In the genomic region with DNA sequence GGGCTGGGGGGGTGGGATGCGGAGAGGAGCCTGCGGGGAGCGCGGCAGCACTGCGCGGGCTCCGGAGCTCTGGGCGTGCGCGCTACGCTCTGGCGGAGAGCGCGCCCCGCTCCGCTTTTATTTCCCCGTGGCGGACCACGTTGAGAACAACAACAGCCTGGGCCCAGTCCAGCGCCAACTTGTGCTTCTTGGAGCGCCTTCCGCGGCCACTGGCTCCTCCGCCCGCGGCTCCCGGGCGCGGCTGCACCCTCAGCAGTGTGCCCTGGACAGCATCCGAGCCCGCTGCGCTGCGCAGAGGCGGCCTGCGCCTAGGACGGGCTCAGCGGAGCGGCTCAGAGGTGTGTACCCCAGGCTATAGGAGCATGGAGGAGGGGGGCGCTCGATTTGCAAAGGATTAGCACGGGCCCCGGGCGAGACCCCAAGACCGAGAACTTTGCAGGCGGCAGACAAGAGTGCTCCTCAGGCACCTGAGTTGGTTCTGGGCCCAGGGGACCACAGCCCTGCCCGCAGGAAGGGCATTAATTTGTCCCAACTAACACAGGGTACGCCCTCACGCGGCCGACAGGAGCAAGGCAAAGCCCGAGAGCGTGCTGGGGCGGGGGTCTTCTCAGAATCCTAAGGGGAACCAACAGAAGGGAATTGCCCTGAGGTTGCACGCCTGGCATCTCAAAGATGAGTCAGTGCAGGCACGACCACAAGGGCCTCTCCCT, we compare ENCODE assay signal across 8 mouse cellular contexts. TPM values are rescaled to one million over a fixed set of nuclear protein-coding genes. Genes with fewer than 3 reads are reported as not detected.
DNase-seq lines count a peak whose midpoint lies in the region; ATAC-seq lines count a peak whose summit lies in the region.

A gene (minus strand): TSS at position 91 of the 710 bp plus-strand sequence.

- peaks cover 21% of the 10 kb centered on the region for H3K36me3 ChIP-seq in forebrain, embryonic 15.5 days
- H3K36me3 ChIP-seq in lung, embryonic 16.5 days (ENCODE audit: control insufficient read depth, insufficient read depth, low read length) = peaks cover 6% of the 10 kb centered on the region; the same call in 1 of the 2 replicates

- H3K27ac ChIP-seq in forebrain, embryonic 15.5 days (replicated peaks) = peak within 1 kb of the TSS; percentile 94
- peak within 1 kb of the TSS; percentile 91 for H3K27ac ChIP-seq in lung, embryonic 16.5 days (ENCODE audit: low read length)

- H3K4me3 ChIP-seq in forebrain, embryonic 15.5 days = peak within 1 kb of the TSS; percentile 90
- peak within 1 kb of the TSS; percentile 97 for H3K4me3 ChIP-seq in lung, embryonic 16.5 days (ENCODE audit: low read length)

- H3K27me3 ChIP-seq in forebrain, embryonic 15.5 days = no peaks in the 10 kb centered on the region
- no peaks in the 10 kb centered on the region for H3K27me3 ChIP-seq in lung, embryonic 16.5 days (ENCODE audit: control insufficient read depth, insufficient read depth, low read depth, low read length)

- H3K9ac ChIP-seq in forebrain, embryonic 15.5 days (replicated peaks) = peak within 1 kb of the TSS; percentile 98
- H3K9ac ChIP-seq in lung, embryonic 16.5 days (ENCODE audit: low read length) = peak within 1 kb of the TSS; percentile 92

- peak; percentile 84 for ATAC-seq in forebrain, embryonic 15.5 days (replicated peaks)
- peak; percentile 89 for ATAC-seq in lung, embryonic 16.5 days (ENCODE audit: low read depth)

- peaks cover 21% of the 10 kb centered on the region for H3K4me1 ChIP-seq in forebrain, embryonic 15.5 days
- H3K4me1 ChIP-seq in lung, embryonic 16.5 days (replicated peaks; ENCODE audit: control insufficient read depth, insufficient read depth, low read length) = peaks cover 14% of the 10 kb centered on the region

- WGBS in forebrain, embryonic 15.5 days = under 1% methylated on average over 51 of the region's 55 CpGs
- under 1% methylated on average over 53 of the region's 55 CpGs for WGBS in lung, embryonic 16.5 days

- H3K9me3 ChIP-seq in forebrain, embryonic 15.5 days = no peaks in the 10 kb centered on the region
- H3K9me3 ChIP-seq in lung, embryonic 16.5 days (ENCODE audit: control insufficient read depth, low read length) = no peaks in the 10 kb centered on the region

- H3K4me2 ChIP-seq in forebrain, embryonic 15.5 days (replicated peaks) = peak within 1 kb of the TSS; percentile 64
- H3K4me2 ChIP-seq in lung, embryonic 16.5 days (ENCODE audit: low read depth, low read length) = peak within 1 kb of the TSS; percentile 79

- DNase-seq in MN1 (ENCODE audit: low spot score) = peak; percentile 81
- peak; percentile 75 for DNase-seq in cerebellum, adult 11-12 months
- DNase-seq in heart, postnatal 25 days (ENCODE audit: low spot score) = peak; percentile 28
- peak; percentile 87 for DNase-seq in layer of hippocampus, postnatal 10 days (ENCODE audit: low spot score in 2 of 2)
- DNase-seq in ovary, postnatal 14 days (ENCODE audit: low spot score) = peak; percentile 87
- DNase-seq in urinary bladder, postnatal 25 days (ENCODE audit: low spot score) = peak; percentile 50

- intact Hi-C loops in heart, postnatal 25 days (cut with DNase I) = loop anchor here (5.0 kb wide), 1 partner anchor 69 kb away; a partner anchor contains a TSS

RNA-seq across cellular contexts. Expression of the gene that starts here (rescaled TPM):
- 50.3 and 70.8 TPM in 2 replicates for polyA plus RNA-seq in forebrain, embryonic 15.5 days (2015; fragmentation: Nextera tagmentation; extraction: Ambion mirVana)
- total RNA-seq in heart, postnatal 25 days (2021) = 1 to 10 TPM; 1.7 to 2.7 TPM
- 10 to 100 TPM; 89.7 to 93.5 TPM for total RNA-seq in layer of hippocampus, postnatal 10 days (2021)
- 7.0 and 11.5 TPM in 2 replicates for polyA plus RNA-seq in lung, embryonic 16.5 days (2015; fragmentation: Nextera tagmentation; extraction: Ambion mirVana)

Comparison
In these comparisons a context has a peak if more than half of its experiments do, and no peak if none do; other contexts are left out.
1. Peak in every context shown above with its lines: DNase-seq, ATAC-seq, H3K4me3 ChIP-seq and H3K27ac ChIP-seq.
2. RNA of the gene that starts here (total RNA-seq): 89.7 to 93.5 TPM in layer of hippocampus, postnatal 10 days; 1.7 to 2.7 TPM in heart, postnatal 25 days; every median in the first group is over 10 times any median in the second.
3. DNase-seq: peak in every context shown above with its lines; median percentile 87 in layer of hippocampus, postnatal 10 days; 87 in ovary, postnatal 14 days; 81 in MN1; 75 in cerebellum, adult 11-12 months; 50 in urinary bladder, postnatal 25 days; 28 in heart, postnatal 25 days.